Mouse (Mus musculus) heart, adult 18-20 months (tissue): ENCODE measurements around the gene Pom121l2. TPM values are rescaled to one million over a fixed set of nuclear protein-coding genes. Genes with fewer than 3 reads are reported as not detected.
A peak's percentile ranks its signal among the peaks of the same experiment; 100 is the strongest.

Experiments used
- DNase-seq, 2 experiments: peaks; one replicate each; pipeline ENCODE4 v3.0.0; 2021 to 2022; ENCODE audit warnings: mixed read lengths in 1 of 2
- total RNA-seq, 2 experiments: library from RNA; stranded (reverse); gene quantifications; 2 replicates each; pipeline ENCODE4 v1.2.3; 2021

Pom121l2 gene
- total RNA-seq, 2 experiments from 2014 or later = not detected

- peak; percentile 22 to 51 for DNase-seq
Observed at GRCm38 (mm10) chr13:21993957-21994738, 13.2 kb downstream of the Pom121l2 start.

- DNase-seq = no peak
Observed at GRCm38 (mm10) chr13:21994896-21995295, 13.9 kb downstream of the Pom121l2 start.

GRCm38 (mm10) chr13:21995331-21995914 lies 14.4 kb downstream of the Pom121l2 start:
- DNase-seq = peak; percentile 32 to 50

- peak; percentile 8 to 41 for DNase-seq
Observed at GRCm38 (mm10) chr13:21996101-21996839, 15.3 kb downstream of the Pom121l2 start.

GRCm38 (mm10) chr13:21996840-21997185 lies 15.8 kb downstream of the Pom121l2 start:
- DNase-seq = peak in 1 of 2 experiments; percentile 23

- no peak for DNase-seq
Observed at GRCm38 (mm10) chr13:21997201-21997820, 16.3 kb downstream of the Pom121l2 start.

GRCm38 (mm10) chr13:21997821-21998220 lies 16.8 kb downstream of the Pom121l2 start:
- DNase-seq = no peak

DNA sequence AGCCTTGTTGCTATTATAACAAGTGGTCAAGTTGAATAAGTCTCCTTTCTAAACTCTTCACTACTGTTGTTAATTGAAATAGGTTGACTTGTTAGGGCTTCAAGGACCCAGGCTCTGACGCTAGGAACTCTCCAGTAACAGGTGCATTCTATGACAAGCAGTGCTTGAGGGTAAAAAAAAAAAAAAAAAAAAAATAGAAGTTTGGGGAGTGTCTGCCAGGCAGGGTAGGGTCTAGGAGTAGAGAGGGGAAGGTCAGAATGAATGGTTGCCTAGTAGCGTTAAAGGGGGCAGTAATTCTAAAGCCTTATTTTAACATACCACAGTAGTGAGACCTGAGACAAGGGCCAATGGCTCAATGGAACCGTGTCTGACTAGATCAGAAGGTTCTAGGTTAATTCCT lies 17.4 kb downstream of the Pom121l2 start:
- no peak for DNase-seq

DNA sequence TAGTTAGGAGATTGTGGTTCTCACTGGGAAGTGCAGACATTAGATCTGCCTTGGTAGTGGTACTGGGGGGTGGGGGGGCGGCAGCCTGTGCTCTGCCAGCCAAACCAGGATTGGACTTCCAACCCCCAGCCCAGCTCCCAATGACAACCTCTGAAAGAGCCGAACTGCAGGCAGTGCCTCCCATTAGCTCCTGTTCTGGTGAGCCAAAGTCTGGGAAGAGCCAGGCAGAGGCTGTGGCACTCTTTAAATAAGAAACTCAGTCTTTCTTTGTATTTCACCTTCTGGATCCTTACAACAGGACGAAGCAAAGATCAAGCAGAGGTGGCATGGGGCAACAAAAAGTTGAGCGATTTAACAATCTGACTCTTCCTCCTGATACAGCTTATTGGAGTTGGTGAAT lies 18.2 kb downstream of the Pom121l2 start:
- no peak for DNase-seq

GRCm38 (mm10) chr13:22001346-22001745 lies 20.4 kb downstream of the Pom121l2 start:
- DNase-seq = no peak

- no peak for DNase-seq
Observed at GRCm38 (mm10) chr13:22001823-22002222, 20.8 kb downstream of the Pom121l2 start.

- DNase-seq = peak in 1 of 2 experiments; percentile 53
Observed at GRCm38 (mm10) chr13:22005605-22006333, 24.8 kb downstream of the Pom121l2 start.

GRCm38 (mm10) chr13:22006334-22007120 lies 25.5 kb downstream of the Pom121l2 start:
- DNase-seq = peak; percentile 64 to 73

- DNase-seq = no peak
Observed at GRCm38 (mm10) chr13:22007121-22007510, 26.1 kb downstream of the Pom121l2 start.

GRCm38 (mm10) chr13:22007872-22008271 lies 26.9 kb downstream of the Pom121l2 start:
- DNase-seq = no peak

- DNase-seq = no peak
Observed at GRCm38 (mm10) chr13:22008707-22009106, 27.7 kb downstream of the Pom121l2 start.

DNA sequence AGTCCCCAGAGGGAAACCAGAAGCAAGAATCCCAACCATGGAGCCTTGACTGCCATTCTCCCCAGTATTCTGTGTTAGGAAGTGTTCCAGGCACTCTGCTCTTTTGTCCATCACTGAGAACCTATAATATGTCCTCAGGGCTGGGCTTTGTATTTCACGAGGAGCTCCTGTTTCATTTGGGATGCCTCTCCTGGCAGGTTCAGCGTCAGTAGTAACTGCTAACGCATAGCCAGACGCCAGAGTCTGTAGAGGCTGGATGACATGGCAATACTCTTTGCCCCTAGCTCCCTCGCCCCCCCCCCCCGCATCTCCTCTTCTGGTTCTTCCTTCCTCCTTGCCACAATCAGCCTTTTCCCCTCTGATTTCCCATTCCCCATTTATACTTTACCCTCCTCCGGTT lies 28.6 kb downstream of the Pom121l2 start, which contains the start of gene Prss16:
Gene Prss16, minus strand, starts transcription at position 101 of the 400 bp plus-strand sequence.
- no peak for DNase-seq

- DNase-seq = peak in 1 of 2 experiments; percentile 32
Observed at GRCm38 (mm10) chr13:22013716-22014115, 32.7 kb downstream of the Pom121l2 start.

GRCm38 (mm10) chr13:22014411-22014845 lies 33.4 kb downstream of the Pom121l2 start:
- DNase-seq = peak in 1 of 2 experiments; percentile 51
